Mouse (Mus musculus): ENCODE results near the gene Gphn.

GRCm38 (mm10) chr12:78389267-78389666, 163.1 kb downstream of the Gphn start:
- TF ChIP-seq CTCF (conservative IDR thresholded peaks at IDR 0.05 in 1 of 2, IDR thresholded peaks at IDR 0.05 in 1 of 2; ENCODE audit: low read depth in 2 of 2, low read length in 2 of 2): no peak
- TF ChIP-seq SIN3A (IDR thresholded peaks at IDR 0.05; ENCODE audit: low read length): no peak
- TF ChIP-seq POLR2A (IDR thresholded peaks at IDR 0.05; ENCODE audit: low read depth, low read length): no peak
- no peak for TF ChIP-seq MAZ (IDR thresholded peaks at IDR 0.05; ENCODE audit: low read depth, low read length)
- no peak for TF ChIP-seq BHLHE40 (IDR thresholded peaks at IDR 0.05; ENCODE audit: low read depth, low read length)
- no peak for TF ChIP-seq EP300 (IDR thresholded peaks at IDR 0.05; ENCODE audit: low read length)
- no peak for TF ChIP-seq ELF1 (IDR thresholded peaks at IDR 0.05; ENCODE audit: low read depth, low read length)
- TF ChIP-seq HCFC1 (IDR thresholded peaks at IDR 0.05; ENCODE audit: low read depth, low read length): no peak
- TF ChIP-seq MAX (IDR thresholded peaks at IDR 0.05; ENCODE audit: low read length): no peak
- TF ChIP-seq JUND (conservative IDR thresholded peaks at IDR 0.05; ENCODE audit: low read depth, low read length): no peak
- TF ChIP-seq KAT2A (IDR thresholded peaks at IDR 0.05; ENCODE audit: insufficient replicate concordance, low read length): no peak
